Mouse (Mus musculus) ES-Bruce4 (cell line): ENCODE data around the gene Hist1h3g.

Source experiments
- CTCF ChIP-seq: IDR thresholded peaks from one replicate; pipeline ENCODE4 v1.8.1; 2011; ENCODE audit warnings: low read depth, low read length
- EP300 ChIP-seq: IDR thresholded peaks from 2 replicates; pipeline ENCODE4 v1.6.1; 2011; ENCODE audit warnings: low read depth, low read length; ENCODE audit not compliant: insufficient read depth
- POLR2A ChIP-seq: IDR thresholded peaks from one replicate; pipeline ENCODE4 v1.8.1; 2011; ENCODE audit warnings: low read length; ENCODE audit not compliant: insufficient read depth

DNA sequence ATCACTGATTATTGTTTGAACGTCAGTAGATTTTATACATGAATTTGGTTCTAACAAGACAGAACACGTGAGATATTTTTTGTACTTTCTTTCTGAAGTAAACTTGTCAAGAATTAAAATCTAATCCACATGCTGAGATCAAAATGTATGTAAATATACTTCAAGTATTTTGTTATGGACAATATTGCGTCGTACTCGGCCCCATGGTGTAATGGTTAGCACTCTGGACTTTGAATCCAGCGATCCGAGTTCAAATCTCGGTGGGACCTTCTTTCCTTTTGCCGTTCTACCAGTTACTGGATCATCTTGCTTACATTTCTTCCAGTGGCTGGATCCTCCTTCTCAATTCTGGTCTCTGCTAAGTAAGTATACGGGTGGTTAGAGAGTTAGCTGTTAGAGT lies 15.8 kb upstream of the Hist1h3g start:
- TF ChIP-seq CTCF (no peak), EP300 (no peak), POLR2A (no peak)
